ENCODE assay signal across 23 mouse cellular contexts in genomic region chr7:75504524-75504923, GRCm38 (mm10).
"Had no signal": no experiment of that assay in that cellular context is flagged by ENCODE, and none has a peak within 500 bp of the region (broad histone marks: within the 10 kb centered on the region; RNA-seq: fewer than 3 reads in every experiment).

No protein-coding gene starts in this region.

- H3K4me2 ChIP-seq: limb, embryonic 13.5 days; liver, embryonic 12.5 days; liver, embryonic 15.5 days; lung, embryonic 15.5 days; neural tube, embryonic 12.5 days; neural tube, embryonic 15.5 days; stomach, embryonic 15.5 days had no signal

- H3K4me3 ChIP-seq: limb, embryonic 10.5 days; limb, embryonic 13.5 days; liver, embryonic 12.5 days; liver, embryonic 15.5 days; lung, embryonic 15.5 days; megakaryocyte, embryonic 14.5 days; midbrain, embryonic 10.5 days; neural tube, embryonic 12.5 days; neural tube, embryonic 15.5 days; stomach, embryonic 15.5 days had no signal

- H3K9ac ChIP-seq: limb, embryonic 13.5 days; liver, embryonic 12.5 days; liver, embryonic 15.5 days; lung, embryonic 15.5 days; neural tube, embryonic 12.5 days; neural tube, embryonic 15.5 days; stomach, embryonic 15.5 days had no signal

- H3K4me1 ChIP-seq: neural tube, embryonic 12.5 days; neural tube, embryonic 15.5 days had no signal

- DNase-seq: kidney, adult 18-20 months; kidney, adult 9 months; kidney, postnatal 14 days; kidney, postnatal 4 days; liver; lung, adult 18-20 months; lung, postnatal 10 days; lung, postnatal 36 days; midbrain, embryonic 14.5 days; right cerebral cortex, adult 18-20 months; right cerebral cortex, postnatal 25 days; spleen, adult 18-20 months; thymus, postnatal 25 days had no signal

- H3K27me3 ChIP-seq: limb, embryonic 13.5 days; liver, embryonic 12.5 days; liver, embryonic 15.5 days; lung, embryonic 15.5 days; megakaryocyte, embryonic 14.5 days; neural tube, embryonic 12.5 days; neural tube, embryonic 15.5 days; stomach, embryonic 15.5 days had no signal

- H3K36me3 ChIP-seq: limb, embryonic 10.5 days; limb, embryonic 13.5 days; liver, embryonic 12.5 days; liver, embryonic 15.5 days; lung, embryonic 15.5 days; midbrain, embryonic 10.5 days; neural tube, embryonic 12.5 days; neural tube, embryonic 15.5 days; stomach, embryonic 15.5 days had no signal

- H3K27ac ChIP-seq: limb, embryonic 10.5 days; limb, embryonic 13.5 days; liver, embryonic 12.5 days; liver, embryonic 15.5 days; lung, embryonic 15.5 days; midbrain, embryonic 10.5 days; neural tube, embryonic 12.5 days; neural tube, embryonic 15.5 days; stomach, embryonic 15.5 days had no signal

- H3K9me3 ChIP-seq: limb, embryonic 10.5 days; limb, embryonic 13.5 days; liver, embryonic 12.5 days; liver, embryonic 15.5 days; lung, embryonic 15.5 days; megakaryocyte, embryonic 14.5 days; midbrain, embryonic 10.5 days; neural tube, embryonic 12.5 days; neural tube, embryonic 15.5 days; stomach, embryonic 15.5 days had no signal

- ATAC-seq: liver, embryonic 12.5 days had no signal
